Mouse (Mus musculus) E14TG2a.4 (cell line): ENCODE data around the gene Iqgap2.

Experiments
- CTCF ChIP-seq: conservative IDR thresholded peaks from 2 replicates; pipeline ENCODE4 v1.5.1; 2014; ENCODE audit warnings: low read length
- POU5F1 ChIP-seq: IDR thresholded peaks from 2 replicates; pipeline ENCODE4 v1.6.1; 2014; ENCODE audit warnings: low read length, borderline replicate concordance

DNA sequence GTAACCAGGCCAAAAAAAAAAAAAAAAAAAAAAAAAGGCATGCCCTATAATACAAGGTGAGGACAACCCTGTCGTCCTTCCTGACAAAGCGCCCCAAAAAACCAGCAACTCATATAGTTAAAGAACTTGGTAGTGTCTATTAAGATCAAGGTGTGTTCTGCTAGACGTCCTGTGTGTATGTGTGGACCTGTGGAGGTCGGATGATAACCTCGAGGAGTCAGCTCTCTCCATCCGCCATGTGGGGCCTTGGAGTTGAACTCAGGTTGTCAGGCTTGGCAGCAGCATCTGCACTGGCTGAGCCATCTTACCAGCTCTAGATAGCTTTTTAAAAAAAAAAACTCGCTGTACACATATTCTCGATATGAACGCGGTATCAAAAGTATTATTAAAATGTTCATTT lies 2.4 kb downstream of the Iqgap2 start:
- no peak for TF ChIP-seq CTCF
- TF ChIP-seq POU5F1 = no peak
